Mouse (Mus musculus) liver, embryonic 16.5 days (tissue): ENCODE measurements at regions not wholly inside any gene's neighbourhood (a gene's known extent, or its start where the extent isn't known, plus 50 kb on each side); places are given as distances from the start of the nearest gene placed in this dataset.

Source experiments
- ATAC-seq: fragments of 200-750 bp; cut with Nextera tagmentation; 2 replicates; pipeline ENCODE4 v1.8.0; 2017; ENCODE audit warnings: low read depth, mild to moderate bottlenecking, moderate number of reproducible peaks, moderate library complexity
- H3K27ac ChIP-seq: fragments of 300-500 bp; sonication (generic); 2 replicates; pipeline ENCODE4 v1.5.1; 2014; ENCODE audit warnings: mild to moderate bottlenecking, low read length
- H3K27me3 ChIP-seq: fragments of 300-500 bp; sonication (generic); 2 replicates; pipeline ENCODE4 v1.6.1; 2014; ENCODE audit warnings: low read depth, low read length, mixed read lengths; ENCODE audit not compliant: control insufficient read depth, insufficient read depth
- H3K36me3 ChIP-seq: fragments of 300-500 bp; sonication (generic); 2 replicates; pipeline ENCODE4 v1.6.1; 2014; ENCODE audit warnings: mild to moderate bottlenecking; ENCODE audit not compliant: control insufficient read depth, insufficient read depth
- H3K4me1 ChIP-seq: fragments of 300-500 bp; sonication (generic); 2 replicates; pipeline ENCODE4 v1.6.1; 2014; ENCODE audit warnings: low read depth, low read length, mixed read lengths; ENCODE audit not compliant: control insufficient read depth
- H3K4me2 ChIP-seq: fragments of 300-500 bp; sonication (generic); 2 replicates; pipeline ENCODE4 v1.6.1; 2014; ENCODE audit warnings: low read depth, low read length, mixed read lengths
- H3K4me3 ChIP-seq: fragments of 300-500 bp; sonication (generic); 2 replicates; pipeline ENCODE4 v1.5.1; 2014; ENCODE audit warnings: low read depth, mild to moderate bottlenecking, low read length
- H3K9ac ChIP-seq: fragments of 300-500 bp; sonication (generic); 2 replicates; pipeline ENCODE4 v1.6.1; 2014; ENCODE audit warnings: low read depth, low read length
- H3K9me3 ChIP-seq: fragments of 300-500 bp; sonication (generic); replicated peaks from 2 replicates; pipeline ENCODE4 v1.6.1; 2016; ENCODE audit warnings: low read length; ENCODE audit not compliant: control insufficient read depth
- WGBS: fragments of 180-500 bp; shearing (Covaris S2); extraction: QIAGEN DNeasy Blood & Tissue Kit; methylation state at CpG from one replicate; pipeline ENCODE4 v1.1.7; 2014; ENCODE audit not compliant: insufficient replicate concordance; 5-methylcytosine and 5-hydroxymethylcytosine counted together

DNA sequence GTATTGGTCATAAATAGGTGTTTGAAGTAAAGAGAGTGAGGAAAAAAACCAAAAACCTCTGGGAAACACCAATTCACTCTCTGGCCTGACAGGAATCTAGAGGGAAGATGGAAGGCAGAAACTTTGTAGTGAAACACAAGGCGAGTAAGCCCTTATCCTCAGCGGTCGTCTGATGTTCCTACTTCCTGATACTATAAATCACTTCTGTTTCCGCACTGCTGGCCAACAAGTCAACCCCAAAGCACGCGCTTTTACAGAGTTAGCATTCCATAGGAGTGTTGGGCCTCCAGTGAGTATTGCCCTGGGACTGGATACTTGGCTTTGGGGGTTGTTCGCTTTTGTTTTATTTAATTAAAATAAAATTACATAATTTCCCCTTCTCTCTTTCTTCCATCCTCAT, 82.7 kb upstream of the Atp2b1 start:
- H3K36me3 ChIP-seq, result no peaks in the 10 kb centered on the region
- H3K4me1 ChIP-seq, result no peaks in the 10 kb centered on the region
- no peak for ATAC-seq
- no peak overlapping the region for H3K4me3 ChIP-seq
- no peak overlapping the region for H3K4me2 ChIP-seq
- no peak overlapping the region for H3K9ac ChIP-seq
- no peaks in the 10 kb centered on the region for H3K27me3 ChIP-seq
- WGBS, result 27% methylated on average over 7 of the region's 7 CpGs
- no peak overlapping the region for H3K27ac ChIP-seq
- no peaks in the 10 kb centered on the region for H3K9me3 ChIP-seq

DNA sequence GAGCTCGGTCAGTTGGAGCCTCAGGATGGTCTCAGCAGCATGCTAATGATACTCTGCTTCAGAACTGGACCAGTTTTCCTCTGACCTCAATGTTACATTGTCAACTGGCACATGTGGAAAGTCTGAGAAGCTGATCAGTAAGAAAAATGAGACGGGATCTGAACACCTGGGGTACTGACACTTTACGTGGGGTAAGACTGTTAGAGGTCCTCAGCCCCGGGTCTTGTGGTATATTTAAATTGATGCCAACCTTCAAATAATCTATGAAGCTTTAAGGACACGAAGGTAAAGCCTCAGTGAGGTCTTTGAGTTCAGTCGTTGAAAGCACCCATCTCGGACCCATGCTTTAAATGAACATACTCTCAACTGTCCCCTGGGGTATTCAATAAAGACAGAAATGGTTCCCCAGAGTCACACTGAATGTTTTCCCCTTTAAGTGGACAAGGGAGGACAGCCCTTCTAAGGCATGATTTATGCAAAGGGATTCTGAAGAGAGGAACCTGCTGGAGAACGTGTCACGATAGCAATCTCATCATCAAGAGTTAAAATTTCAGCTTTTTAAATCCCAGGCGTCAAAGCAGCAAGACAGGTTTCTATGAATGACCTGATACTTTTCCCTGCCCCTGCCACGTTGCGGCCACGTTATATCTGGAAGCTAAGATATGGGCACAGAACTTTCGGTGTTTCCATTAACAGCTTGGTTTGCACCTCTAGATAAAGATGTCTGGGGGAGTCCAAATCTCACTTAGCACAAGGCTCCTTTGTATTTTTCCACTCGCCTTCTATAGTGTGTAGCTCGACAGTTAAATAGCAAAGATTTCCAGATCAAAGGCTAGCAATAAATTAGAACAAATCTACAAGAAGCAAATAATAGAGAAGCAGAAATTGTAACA, 76.7 kb upstream of the Atp2b1 start:
- 48% methylated on average over 16 of the region's 16 CpGs for WGBS
- no peaks in the 10 kb centered on the region for H3K36me3 ChIP-seq
- ATAC-seq, result no peak
- no peak overlapping the region for H3K4me2 ChIP-seq
- H3K27me3 ChIP-seq, result no peaks in the 10 kb centered on the region
- no peak overlapping the region for H3K4me3 ChIP-seq
- no peaks in the 10 kb centered on the region for H3K9me3 ChIP-seq
- H3K9ac ChIP-seq, result no peak overlapping the region
- no peaks in the 10 kb centered on the region for H3K4me1 ChIP-seq
- no peak overlapping the region for H3K27ac ChIP-seq

DNA sequence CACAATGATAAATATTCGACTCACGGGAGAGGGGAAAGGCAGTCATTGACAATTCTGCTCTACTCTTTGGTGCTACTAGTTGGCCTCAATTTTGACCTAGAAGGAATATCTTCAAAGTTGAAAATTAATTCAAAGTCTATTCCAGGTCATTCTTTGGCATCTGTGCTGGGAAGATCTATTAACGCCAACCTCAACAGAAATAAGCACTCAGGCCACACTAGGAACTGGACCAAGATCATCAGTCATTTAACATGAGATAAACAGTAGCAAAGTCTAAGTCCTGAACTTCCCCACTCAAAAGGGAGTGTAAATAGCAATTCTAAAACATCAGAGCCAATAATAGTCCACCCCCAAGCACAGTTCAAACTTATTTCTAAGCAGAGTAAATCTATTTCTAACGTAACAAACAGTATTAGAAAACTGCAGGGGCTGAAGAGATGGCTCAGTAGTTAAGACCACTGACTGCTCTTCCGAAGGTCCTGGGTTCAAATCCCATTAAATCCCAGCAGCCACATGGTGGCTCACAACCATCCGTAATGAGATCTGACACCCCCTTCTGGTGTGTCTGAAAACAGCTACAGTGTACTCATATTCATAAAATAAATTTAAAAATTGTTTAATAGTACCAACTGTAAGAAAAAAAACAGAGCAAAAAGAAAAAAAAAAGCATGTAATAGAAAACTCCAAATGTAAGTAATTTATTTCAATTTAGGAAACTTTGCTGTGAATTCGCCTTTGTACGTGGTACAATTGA, 75.1 kb upstream of the Atp2b1 start:
- Histone ChIP-seq H3K36me3 (no peaks in the 10 kb centered on the region), H3K4me3 (no peak overlapping the region), H3K9me3 (no peaks in the 10 kb centered on the region), H3K27me3 (no peaks in the 10 kb centered on the region), H3K9ac (no peak overlapping the region), H3K4me2 (no peak overlapping the region), H3K4me1 (no peaks in the 10 kb centered on the region), H3K27ac (no peak overlapping the region)
- 77% methylated on average over 8 of the region's 8 CpGs for WGBS
- no peak for ATAC-seq

DNA sequence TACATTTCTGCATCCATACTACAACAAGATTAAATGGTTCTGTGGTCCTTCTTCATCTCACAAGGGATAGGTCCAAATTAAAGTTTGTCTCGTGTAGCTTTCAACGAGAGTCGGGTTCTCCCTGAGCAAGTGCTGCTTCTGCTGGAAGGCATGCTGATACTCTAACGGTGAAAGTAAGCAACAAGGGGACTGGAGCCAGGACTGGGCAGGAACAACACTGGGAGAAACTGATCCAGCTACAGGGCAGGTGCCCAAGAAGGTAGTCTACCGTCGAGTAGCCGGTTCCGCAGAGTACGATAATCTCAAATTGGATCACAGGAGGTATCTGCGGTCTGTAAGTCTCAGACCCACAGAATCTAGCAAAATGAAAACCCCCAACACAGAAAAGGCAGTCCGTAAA, 74.2 kb upstream of the Atp2b1 start:
- H3K36me3 ChIP-seq, result no peaks in the 10 kb centered on the region
- no peak overlapping the region for H3K9ac ChIP-seq
- no peak overlapping the region for H3K27ac ChIP-seq
- no peaks in the 10 kb centered on the region for H3K4me1 ChIP-seq
- H3K4me2 ChIP-seq, result no peak overlapping the region
- H3K9me3 ChIP-seq, result no peaks in the 10 kb centered on the region
- 88% methylated on average over 11 of the region's 11 CpGs for WGBS
- H3K4me3 ChIP-seq, result no peak overlapping the region
- no peaks in the 10 kb centered on the region for H3K27me3 ChIP-seq
- ATAC-seq, result no peak

DNA sequence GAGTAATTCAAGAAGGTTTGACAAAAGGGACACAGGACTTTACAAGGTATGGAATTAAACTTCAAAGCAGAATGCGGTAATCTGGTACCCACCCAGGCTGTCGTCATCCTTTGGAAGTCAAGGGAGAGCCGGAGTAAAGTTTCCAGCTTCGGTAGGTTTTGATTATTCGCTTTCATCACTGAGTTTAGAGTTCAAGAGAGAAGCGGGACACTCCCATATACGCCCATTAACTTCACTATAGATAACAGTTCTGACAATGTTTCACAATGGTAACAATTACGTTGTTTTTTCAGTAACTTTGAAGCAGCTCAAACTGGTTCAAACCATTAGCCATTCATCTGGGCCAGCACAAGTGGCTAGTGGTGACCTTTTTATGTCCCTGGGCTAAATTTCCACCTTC, 73.8 kb upstream of the Atp2b1 start:
- no peak overlapping the region for H3K4me2 ChIP-seq
- no peaks in the 10 kb centered on the region for H3K4me1 ChIP-seq
- no peak overlapping the region for H3K9ac ChIP-seq
- H3K27me3 ChIP-seq, result no peaks in the 10 kb centered on the region
- 76% methylated on average over 8 of the region's 8 CpGs for WGBS
- no peak overlapping the region for H3K4me3 ChIP-seq
- H3K9me3 ChIP-seq, result no peaks in the 10 kb centered on the region
- no peaks in the 10 kb centered on the region for H3K36me3 ChIP-seq
- no peak overlapping the region for H3K27ac ChIP-seq
- no peak for ATAC-seq

DNA sequence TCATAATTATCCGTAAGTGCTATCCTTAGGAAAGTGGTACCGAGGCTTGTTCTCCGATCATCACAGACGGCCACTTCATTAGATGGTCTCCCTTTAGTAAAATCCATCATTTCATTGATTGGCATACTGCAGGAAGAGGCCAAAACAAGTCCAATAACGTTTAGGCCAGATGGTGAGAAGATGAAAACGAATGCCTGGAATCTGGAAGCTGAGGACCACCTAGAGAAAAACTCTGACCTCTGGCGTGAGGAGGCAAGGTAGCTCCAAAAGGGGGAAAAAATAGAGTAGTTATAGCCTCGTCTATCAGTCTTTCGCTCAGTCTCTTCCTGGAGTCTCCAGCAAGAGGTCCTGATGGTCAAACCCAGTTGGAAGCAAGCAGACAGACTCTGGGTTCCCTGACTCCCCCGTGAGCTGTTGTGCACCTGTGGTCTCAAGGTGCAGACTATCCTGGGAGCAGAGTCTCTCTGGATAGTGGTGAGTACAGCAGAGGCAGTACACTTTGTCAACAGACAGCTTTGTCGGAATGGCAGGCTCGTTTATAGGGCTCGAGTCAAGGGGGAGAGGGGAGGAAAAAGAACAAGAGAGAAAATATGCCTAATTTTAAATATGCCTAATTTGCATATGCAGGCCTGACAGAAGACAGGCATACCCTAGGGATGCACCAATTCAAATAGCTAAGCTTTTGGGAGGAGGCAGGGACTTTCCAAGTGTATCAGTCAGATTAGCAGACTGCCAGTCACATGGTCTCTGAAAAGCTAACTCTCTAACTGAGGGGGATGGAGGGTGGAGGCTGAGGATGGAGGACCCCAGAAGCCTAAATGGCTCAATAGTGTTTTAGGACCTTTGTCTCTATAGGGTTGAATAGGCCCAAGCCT, 73.0 kb upstream of the Atp2b1 start:
- no peak overlapping the region for H3K4me3 ChIP-seq
- WGBS, result 68% methylated on average over 13 of the region's 13 CpGs
- no peak for ATAC-seq
- no peak overlapping the region for H3K27ac ChIP-seq
- H3K4me2 ChIP-seq, result no peak overlapping the region
- H3K9me3 ChIP-seq, result no peaks in the 10 kb centered on the region
- H3K27me3 ChIP-seq, result no peaks in the 10 kb centered on the region
- no peaks in the 10 kb centered on the region for H3K36me3 ChIP-seq
- H3K4me1 ChIP-seq, result no peaks in the 10 kb centered on the region
- no peak overlapping the region for H3K9ac ChIP-seq

DNA sequence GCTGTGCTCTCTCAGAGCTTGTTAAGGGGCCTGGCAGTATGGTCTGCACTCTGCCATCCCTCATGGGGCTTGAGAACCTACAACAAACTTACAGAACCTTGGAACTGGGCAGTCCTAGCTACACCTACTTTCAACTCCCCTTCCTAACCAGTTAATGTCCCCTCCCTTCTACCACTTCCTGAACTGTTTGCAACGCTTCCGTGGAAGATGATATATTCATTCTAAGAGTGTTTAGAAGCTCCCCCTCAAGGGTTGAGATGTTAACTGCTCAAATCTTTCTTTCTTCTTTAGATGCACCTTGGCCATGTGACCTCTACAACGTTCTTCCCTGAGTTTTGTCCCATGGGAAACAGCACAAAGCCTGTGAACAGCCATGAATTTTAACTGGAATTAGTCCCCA, 72.3 kb upstream of the Atp2b1 start:
- H3K9ac ChIP-seq, result no peak overlapping the region
- no peak for ATAC-seq
- H3K4me1 ChIP-seq, result no peaks in the 10 kb centered on the region
- H3K4me3 ChIP-seq, result no peak overlapping the region
- WGBS, result 41% methylated on average over 3 of the region's 3 CpGs
- no peaks in the 10 kb centered on the region for H3K36me3 ChIP-seq
- no peaks in the 10 kb centered on the region for H3K9me3 ChIP-seq
- H3K4me2 ChIP-seq, result no peak overlapping the region
- no peaks in the 10 kb centered on the region for H3K27me3 ChIP-seq
- H3K27ac ChIP-seq, result no peak overlapping the region

DNA sequence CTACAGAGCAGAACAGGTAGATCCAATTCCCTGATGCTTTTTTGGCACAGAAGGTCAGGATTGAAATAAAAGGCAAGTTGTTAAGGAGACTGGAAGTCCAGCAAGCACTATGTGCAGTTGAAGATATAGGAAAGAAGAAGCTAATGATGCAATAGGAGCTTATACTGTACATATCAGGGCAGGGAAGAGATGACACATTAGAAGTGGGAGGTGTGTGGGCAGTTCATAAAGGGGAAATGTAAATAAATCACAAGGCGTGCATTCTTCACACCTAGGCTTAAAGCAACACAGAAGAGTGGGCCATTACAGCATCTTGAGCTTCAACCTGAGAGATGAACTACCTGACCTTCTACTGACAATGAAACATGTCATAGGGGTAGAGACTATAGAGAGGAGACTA, 71.5 kb upstream of the Atp2b1 start:
- Histone ChIP-seq H3K9me3 (no peaks in the 10 kb centered on the region), H3K4me1 (no peaks in the 10 kb centered on the region), H3K4me3 (no peak overlapping the region), H3K27ac (no peak overlapping the region), H3K4me2 (no peak overlapping the region), H3K27me3 (no peaks in the 10 kb centered on the region), H3K36me3 (no peaks in the 10 kb centered on the region), H3K9ac (no peak overlapping the region)
- no peak for ATAC-seq
- 76% methylated on average over 1 of the region's 1 CpGs for WGBS
